Mouse (Mus musculus) megakaryocyte, embryonic 14.5 days (primary cell): ENCODE results near the gene Riok2.

Source experiments
- FLI1 ChIP-seq: IDR thresholded peaks from 2 replicates; pipeline ENCODE4 v1.6.1; 2012; ENCODE audit warnings: low read length, inconsistent platforms, mixed read lengths
- GATA1 ChIP-seq: IDR thresholded peaks from 3 replicates; pipeline ENCODE4 v1.6.1; 2012; ENCODE audit warnings: mixed read lengths, low read length, inconsistent platforms, borderline replicate concordance

DNA sequence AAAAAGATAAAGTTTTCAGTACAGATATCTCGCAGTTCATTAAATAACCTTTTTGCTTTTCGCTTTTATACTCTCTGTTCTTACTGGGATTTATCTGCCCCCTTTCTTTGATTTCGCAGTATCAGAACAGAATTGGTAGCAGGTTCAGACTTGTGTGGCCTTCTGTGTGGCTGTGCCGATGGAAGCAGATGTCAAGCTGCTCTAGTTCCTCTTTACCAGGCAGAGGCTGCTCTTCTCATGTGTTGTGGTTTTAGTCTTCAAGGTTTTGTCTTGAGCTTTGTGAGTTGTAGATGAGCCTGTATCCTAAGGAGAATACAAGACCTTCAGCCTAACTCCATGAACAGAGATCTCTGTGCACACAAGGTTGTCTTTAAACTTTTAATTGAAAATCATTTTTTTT lies 17.7 kb downstream of the Riok2 start:
- TF ChIP-seq GATA1 (no peak), FLI1 (no peak)
